Mouse (Mus musculus): Measurements from ENCODE around the gene Myl3. TPM values are rescaled to one million over a fixed set of nuclear protein-coding genes. Genes with fewer than 3 reads are reported as not detected.

The Myl3 gene
- polyA plus RNA-seq, 1 experiment = 0.94 TPM

DNA sequence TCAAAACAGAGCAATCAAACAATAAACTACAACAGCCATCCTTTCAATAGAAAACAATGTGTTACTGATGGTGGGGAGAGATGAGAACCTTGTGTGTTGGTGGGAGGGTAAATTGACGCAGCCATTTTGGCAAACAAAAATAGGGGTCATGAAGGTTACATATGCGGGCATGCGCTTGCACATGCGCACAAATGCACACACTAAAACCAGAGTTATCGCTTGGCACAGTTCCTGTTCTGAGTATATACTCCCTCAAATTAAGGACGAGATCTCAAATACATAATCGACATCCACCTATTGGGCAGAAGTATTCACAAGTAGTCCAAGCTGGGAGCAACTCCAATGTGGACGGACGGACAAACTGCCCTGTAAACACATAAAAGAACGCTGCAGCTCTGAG is 30.7 kb downstream of the Myl3 start:
- no peak overlapping the region for H3K27ac ChIP-seq (ENCODE audit: insufficient read depth, low read length)
- no peaks in the 10 kb centered on the region for H3K36me3 ChIP-seq (ENCODE audit: control insufficient read depth, insufficient read depth, low read length)
- WGBS = 93% methylated on average over 10 of the region's 10 CpGs
- no peaks in the 10 kb centered on the region for H3K4me1 ChIP-seq (ENCODE audit: control insufficient read depth, insufficient read depth, insufficient read length)
- no peak for DNase-seq (ENCODE audit: low read depth in 1 of 2, low spot score in 2 of 2)
- H3K27me3 ChIP-seq (ENCODE audit: control insufficient read depth, insufficient read depth, low read length) = no peaks in the 10 kb centered on the region
- H3K4me3 ChIP-seq (ENCODE audit: extremely low read depth, insufficient read depth, insufficient read length) = no peak overlapping the region
- TF ChIP-seq POLR2A (IDR thresholded peaks at IDR 0.05; ENCODE audit: low read depth, low read length) = no peak
- no peak for TF ChIP-seq CTCF (IDR thresholded peaks at IDR 0.05; ENCODE audit: extremely low read depth, insufficient read depth, insufficient read length, insufficient replicate concordance)

DNA sequence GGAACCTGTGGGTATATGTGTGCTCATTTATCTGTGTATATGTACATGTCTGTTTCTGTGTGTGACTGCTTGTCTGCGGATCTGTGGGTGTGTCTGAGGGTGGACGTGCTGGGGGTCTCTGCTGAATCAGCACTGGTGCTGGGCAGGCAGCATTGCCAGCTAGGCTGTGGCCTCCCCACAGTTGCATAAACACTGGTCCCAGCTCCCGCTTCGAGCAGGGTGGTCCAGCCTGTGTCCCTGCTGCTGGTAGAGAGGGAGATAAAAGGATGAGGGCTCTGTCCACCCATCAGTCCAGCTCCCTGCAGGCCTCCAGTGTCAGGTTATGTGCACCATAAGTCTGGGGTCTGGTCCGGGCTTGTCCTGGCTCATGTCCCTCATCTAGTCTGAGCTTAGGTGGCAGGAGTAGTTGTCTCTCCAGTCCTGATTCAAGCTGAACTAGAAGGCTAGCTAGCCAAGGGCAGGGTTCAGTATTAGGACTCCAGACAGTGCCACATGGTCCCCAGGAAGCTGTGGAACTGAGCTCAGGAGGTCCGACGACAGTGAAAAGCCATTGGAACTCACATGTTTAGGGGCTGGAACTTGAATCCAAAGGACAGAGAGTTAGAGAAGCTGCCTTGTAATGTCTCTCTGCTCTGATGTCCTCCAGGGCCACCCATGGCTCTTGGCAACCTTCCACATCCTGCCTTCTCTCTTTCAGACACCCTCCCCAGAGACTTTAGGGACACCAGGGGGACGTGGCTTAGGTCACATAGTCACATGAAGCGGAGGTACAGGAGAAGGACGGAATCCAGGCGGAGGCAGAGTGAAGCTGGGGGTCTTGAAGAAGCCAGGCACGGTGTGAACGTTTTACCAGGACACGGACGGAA is 33.0 kb downstream of the Myl3 start:
- no peak for DNase-seq (ENCODE audit: low read depth in 1 of 2, low spot score in 2 of 2)
- Histone ChIP-seq H3K27me3 (ENCODE audit: control insufficient read depth, insufficient read depth, low read length) (no peaks in the 10 kb centered on the region), H3K27ac (ENCODE audit: insufficient read depth, low read length) (no peak overlapping the region), H3K4me3 (ENCODE audit: extremely low read depth, insufficient read depth, insufficient read length) (no peak overlapping the region), H3K4me1 (ENCODE audit: control insufficient read depth, insufficient read depth, insufficient read length) (no peaks in the 10 kb centered on the region), H3K36me3 (ENCODE audit: control insufficient read depth, insufficient read depth, low read length) (no peaks in the 10 kb centered on the region)
- WGBS = 87% methylated on average over 15 of the region's 15 CpGs
- TF ChIP-seq POLR2A (IDR thresholded peaks at IDR 0.05; ENCODE audit: low read depth, low read length) = no peak
- no peak for TF ChIP-seq CTCF (IDR thresholded peaks at IDR 0.05; ENCODE audit: extremely low read depth, insufficient read depth, insufficient read length, insufficient replicate concordance)

- DNase-seq (ENCODE audit: low read depth in 1 of 2, low spot score in 2 of 2) = no peak
- Histone ChIP-seq H3K4me3 (ENCODE audit: extremely low read depth, insufficient read depth, insufficient read length) (no peak overlapping the region), H3K27ac (ENCODE audit: insufficient read depth, low read length) (no peak overlapping the region), H3K4me1 (ENCODE audit: control insufficient read depth, insufficient read depth, insufficient read length) (no peaks in the 10 kb centered on the region), H3K36me3 (ENCODE audit: control insufficient read depth, insufficient read depth, low read length) (no peaks in the 10 kb centered on the region), H3K27me3 (ENCODE audit: control insufficient read depth, insufficient read depth, low read length) (no peaks in the 10 kb centered on the region)
- 87% methylated on average over 10 of the region's 10 CpGs for WGBS
- no peak for TF ChIP-seq CTCF (IDR thresholded peaks at IDR 0.05; ENCODE audit: extremely low read depth, insufficient read depth, insufficient read length, insufficient replicate concordance)
- no peak for TF ChIP-seq POLR2A (IDR thresholded peaks at IDR 0.05; ENCODE audit: low read depth, low read length)
Measured at GRCm38 (mm10) chr9:110775269-110776022, 33.8 kb downstream of the Myl3 start.

DNA sequence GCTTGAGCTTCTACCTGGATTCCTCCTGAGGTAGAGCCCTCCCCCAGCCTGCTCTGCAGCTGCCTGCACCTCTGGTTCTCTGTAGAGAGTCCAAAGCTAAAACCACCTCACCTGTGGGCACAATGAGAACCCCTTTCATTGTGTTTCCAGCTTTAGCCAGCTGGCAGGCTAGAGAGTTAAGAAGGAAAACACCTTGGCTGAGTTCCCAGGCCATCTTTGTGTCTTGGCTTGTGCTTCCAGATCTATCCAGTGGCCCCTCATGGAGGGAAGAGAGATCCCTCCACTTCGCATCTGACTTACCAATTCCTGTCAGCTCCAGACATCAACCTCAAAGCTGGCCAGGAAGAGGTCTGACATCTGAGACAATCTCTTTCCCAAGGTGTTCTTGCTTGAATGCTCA is 36.4 kb downstream of the Myl3 start:
- Histone ChIP-seq H3K27ac (ENCODE audit: insufficient read depth, low read length) (no peak overlapping the region), H3K4me3 (ENCODE audit: extremely low read depth, insufficient read depth, insufficient read length) (no peak overlapping the region), H3K27me3 (ENCODE audit: control insufficient read depth, insufficient read depth, low read length) (peaks cover 3% of the 10 kb centered on the region; the same call in 1 of the 2 replicates), H3K36me3 (ENCODE audit: control insufficient read depth, insufficient read depth, low read length) (no peaks in the 10 kb centered on the region), H3K4me1 (ENCODE audit: control insufficient read depth, insufficient read depth, insufficient read length) (peaks cover 3% of the 10 kb centered on the region)
- DNase-seq (ENCODE audit: low read depth in 1 of 2, low spot score in 2 of 2) = no peak
- WGBS = 90% methylated on average over 1 of the region's 1 CpGs
- TF ChIP-seq POLR2A (IDR thresholded peaks at IDR 0.05; ENCODE audit: low read depth, low read length) (no peak), CTCF (IDR thresholded peaks at IDR 0.05; ENCODE audit: extremely low read depth, insufficient read depth, insufficient read length, insufficient replicate concordance) (no peak)

- no peak for DNase-seq (ENCODE audit: low read depth in 1 of 2, low spot score in 2 of 2)
- Histone ChIP-seq H3K36me3 (ENCODE audit: control insufficient read depth, insufficient read depth, low read length) (no peaks in the 10 kb centered on the region), H3K4me3 (ENCODE audit: extremely low read depth, insufficient read depth, insufficient read length) (no peak overlapping the region), H3K27ac (ENCODE audit: insufficient read depth, low read length) (no peak overlapping the region), H3K4me1 (ENCODE audit: control insufficient read depth, insufficient read depth, insufficient read length) (peaks cover 3% of the 10 kb centered on the region), H3K27me3 (ENCODE audit: control insufficient read depth, insufficient read depth, low read length) (peaks cover 3% of the 10 kb centered on the region; the same call in 1 of the 2 replicates)
- WGBS = 91% methylated on average over 7 of the region's 7 CpGs
- TF ChIP-seq CTCF (IDR thresholded peaks at IDR 0.05; ENCODE audit: extremely low read depth, insufficient read depth, insufficient read length, insufficient replicate concordance) = no peak
- no peak for TF ChIP-seq POLR2A (IDR thresholded peaks at IDR 0.05; ENCODE audit: low read depth, low read length)
Measured at GRCm38 (mm10) chr9:110778559-110778958, 36.9 kb downstream of the Myl3 start.

DNA sequence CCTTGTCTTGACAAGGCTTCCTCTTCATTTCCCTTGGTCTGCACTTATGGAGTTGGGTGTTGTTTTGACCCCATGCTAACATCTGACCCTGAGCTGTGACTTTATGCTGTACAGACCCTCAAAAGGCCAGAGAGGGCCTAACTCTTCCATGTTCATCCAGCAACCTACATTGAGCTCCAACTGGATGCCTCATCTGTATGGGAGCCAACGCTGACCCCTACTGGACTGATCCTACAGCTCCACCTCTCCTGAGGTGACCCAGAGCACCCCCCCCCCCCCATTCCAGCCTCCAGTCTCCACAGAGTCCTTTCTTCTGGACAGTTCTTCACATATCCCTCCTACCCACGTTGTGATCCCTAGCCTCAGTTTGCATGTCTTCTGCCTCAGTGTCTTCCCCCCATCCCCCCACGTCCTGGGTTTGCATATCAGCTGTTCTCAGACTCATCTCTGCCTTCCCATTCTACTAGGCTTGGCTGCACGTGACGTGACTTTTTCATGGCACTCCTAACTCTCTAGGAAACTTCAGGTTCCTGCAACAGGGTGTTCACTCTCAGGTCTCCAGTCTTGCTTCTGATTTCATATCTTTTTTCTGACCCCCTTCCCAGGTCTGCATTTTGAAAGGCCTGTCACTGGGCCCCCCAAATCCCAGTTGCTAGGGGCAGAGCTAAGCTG is 37.7 kb downstream of the Myl3 start:
- H3K36me3 ChIP-seq (ENCODE audit: control insufficient read depth, insufficient read depth, low read length) = no peaks in the 10 kb centered on the region
- H3K4me3 ChIP-seq (ENCODE audit: extremely low read depth, insufficient read depth, insufficient read length) = no peak overlapping the region
- TF ChIP-seq POLR2A (IDR thresholded peaks at IDR 0.05; ENCODE audit: low read depth, low read length) (no peak), CTCF (IDR thresholded peaks at IDR 0.05; ENCODE audit: extremely low read depth, insufficient read depth, insufficient read length, insufficient replicate concordance) (no peak)
- H3K27ac ChIP-seq (ENCODE audit: insufficient read depth, low read length) = no peak overlapping the region
- H3K27me3 ChIP-seq (ENCODE audit: control insufficient read depth, insufficient read depth, low read length) = peaks cover 3% of the 10 kb centered on the region; the same call in 1 of the 2 replicates
- no peak for DNase-seq (ENCODE audit: low read depth in 1 of 2, low spot score in 2 of 2)
- H3K4me1 ChIP-seq (ENCODE audit: control insufficient read depth, insufficient read depth, insufficient read length) = peaks cover 3% of the 10 kb centered on the region
- WGBS = 71% methylated on average over 5 of the region's 5 CpGs

Data from spleen, adult 2 months (tissue).